Mouse (Mus musculus) ovary, postnatal 10 days (tissue): Measurements from ENCODE around the gene Trim30a.
"Not testable (repeated sequence)": the region's sequence is repeated elsewhere in the genome, so short reads cannot be mapped to it uniquely, and the experiment has no call there.

Experiments
- DNase-seq: peaks from one replicate; pipeline ENCODE4 v3.0.0; 2022; ENCODE audit warnings: low spot score

Gene Trim30a

DNA sequence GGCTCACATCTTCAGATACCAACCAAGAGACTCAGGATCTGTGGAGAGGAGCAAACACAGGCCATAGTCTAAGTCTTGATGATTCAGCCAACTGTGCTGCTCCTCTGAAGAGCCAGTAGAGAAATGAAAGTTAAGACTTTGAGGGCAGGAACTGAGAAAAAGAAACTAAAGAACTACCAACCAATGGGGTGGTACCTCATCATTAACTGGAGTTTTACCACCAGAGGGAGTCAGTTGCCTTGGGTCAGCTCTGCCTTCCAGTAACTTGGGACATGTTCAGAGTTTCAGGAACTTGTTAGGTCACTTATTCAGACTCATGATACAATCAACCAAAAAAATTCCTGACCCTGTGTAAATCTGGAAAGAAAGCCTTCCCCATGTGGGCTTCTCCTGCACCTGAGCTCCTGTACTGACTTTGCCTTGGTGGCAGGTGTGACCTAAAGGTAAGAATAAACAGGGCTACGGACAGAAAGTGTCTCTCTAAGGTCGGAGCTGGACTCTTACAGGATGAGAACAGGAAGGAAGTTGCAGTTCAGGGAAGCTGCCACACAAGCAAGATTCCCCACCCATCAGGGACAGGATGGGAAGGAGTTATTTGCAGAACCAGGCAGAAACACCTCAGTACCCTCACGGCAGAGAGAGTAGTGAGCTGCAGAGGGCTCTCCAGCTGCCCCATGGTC, at the start of gene Trim30a:
Trim30a (minus strand) TSS at position 129 of the 680 bp plus-strand sequence.
- no peak for DNase-seq

GRCm38 (mm10) chr7:104507421-104508065, 42.5 kb upstream of the Trim30a start, which contains the start of gene Trim30d:
Gene Trim30d (minus strand): TSS chr7:104507849.
- not testable (repeated sequence) for DNase-seq

DNA sequence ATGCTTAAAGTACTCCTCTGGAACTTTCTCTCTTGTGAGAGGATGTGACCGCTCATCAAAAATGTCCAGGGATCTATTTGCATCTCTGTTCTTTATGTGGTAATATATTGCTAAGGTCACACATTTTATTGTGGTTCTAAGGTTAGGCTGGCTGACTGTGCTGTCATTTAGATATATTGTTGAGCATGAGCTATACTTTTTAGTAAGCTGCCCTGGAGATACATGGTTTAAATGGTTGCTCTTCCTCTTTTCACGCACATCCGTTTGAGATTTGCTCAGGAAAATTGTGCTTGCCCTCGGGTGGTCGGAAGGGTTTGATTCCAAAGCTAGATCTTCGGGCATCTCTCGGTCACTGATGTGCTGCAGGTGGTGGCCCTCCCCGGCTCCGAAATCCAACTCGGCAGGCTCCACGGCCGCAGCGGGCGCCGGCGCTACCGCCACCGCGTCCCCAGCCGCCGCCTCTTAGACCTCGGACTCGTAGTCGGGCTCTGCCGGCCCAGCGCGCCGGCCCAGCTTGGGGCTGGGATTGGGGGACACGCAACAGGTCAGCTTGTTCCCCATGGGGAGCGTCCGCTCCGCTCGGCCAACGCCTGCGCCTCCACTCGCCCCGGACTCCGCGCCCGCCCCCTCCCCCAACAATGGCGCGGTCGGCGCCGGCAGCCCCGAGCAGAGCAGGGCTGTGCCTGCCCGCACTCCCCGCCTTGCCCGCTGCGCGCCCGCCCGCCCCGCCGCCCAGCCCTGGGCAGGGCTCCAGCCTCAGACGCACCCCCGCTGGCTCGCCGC, 36.8 kb upstream of the Trim30a start:
- DNase-seq = no peak

DNA sequence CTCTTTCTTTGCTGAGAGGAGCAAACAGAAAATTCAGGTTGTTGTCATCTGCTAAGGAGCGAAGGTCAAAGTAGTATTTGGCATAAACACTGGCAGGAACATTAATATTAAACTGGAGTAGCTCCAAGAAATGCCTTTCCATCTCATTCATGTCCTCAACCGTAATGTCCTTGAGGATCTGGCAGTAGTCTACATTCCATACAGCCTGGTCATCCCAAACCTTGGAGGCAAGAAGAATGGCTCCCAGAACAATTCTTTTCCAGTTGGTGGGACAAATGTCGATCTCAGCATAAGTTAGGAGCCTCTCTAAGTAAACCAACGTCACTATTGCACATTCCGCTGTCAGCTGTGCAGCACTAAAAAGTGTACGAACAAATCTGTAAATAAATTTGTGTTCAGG, 36.2 kb upstream of the Trim30a start:
- DNase-seq = not testable (repeated sequence)

GRCm38 (mm10) chr7:104499464-104499863, 34.5 kb upstream of the Trim30a start:
- not testable (repeated sequence) for DNase-seq

- no peak for DNase-seq
These were observed 18.9 kb downstream of the Trim30a start for GRCm38 (mm10) chr7:104445961-104446645.

- DNase-seq = no peak
These were observed 60.5 kb downstream of the Trim30a start for GRCm38 (mm10) chr7:104404460-104404950.

GRCm38 (mm10) chr7:104401140-104401539, 63.9 kb downstream of the Trim30a start:
- DNase-seq = no peak

- DNase-seq = no peak
These were observed 64.3 kb downstream of the Trim30a start, which contains the start of gene Trim30c for GRCm38 (mm10) chr7:104400698-104401097. Gene Trim30c (minus strand): TSS chr7:104400837.

GRCm38 (mm10) chr7:104398492-104398891, 66.5 kb downstream of the Trim30a start:
- no peak for DNase-seq

DNA sequence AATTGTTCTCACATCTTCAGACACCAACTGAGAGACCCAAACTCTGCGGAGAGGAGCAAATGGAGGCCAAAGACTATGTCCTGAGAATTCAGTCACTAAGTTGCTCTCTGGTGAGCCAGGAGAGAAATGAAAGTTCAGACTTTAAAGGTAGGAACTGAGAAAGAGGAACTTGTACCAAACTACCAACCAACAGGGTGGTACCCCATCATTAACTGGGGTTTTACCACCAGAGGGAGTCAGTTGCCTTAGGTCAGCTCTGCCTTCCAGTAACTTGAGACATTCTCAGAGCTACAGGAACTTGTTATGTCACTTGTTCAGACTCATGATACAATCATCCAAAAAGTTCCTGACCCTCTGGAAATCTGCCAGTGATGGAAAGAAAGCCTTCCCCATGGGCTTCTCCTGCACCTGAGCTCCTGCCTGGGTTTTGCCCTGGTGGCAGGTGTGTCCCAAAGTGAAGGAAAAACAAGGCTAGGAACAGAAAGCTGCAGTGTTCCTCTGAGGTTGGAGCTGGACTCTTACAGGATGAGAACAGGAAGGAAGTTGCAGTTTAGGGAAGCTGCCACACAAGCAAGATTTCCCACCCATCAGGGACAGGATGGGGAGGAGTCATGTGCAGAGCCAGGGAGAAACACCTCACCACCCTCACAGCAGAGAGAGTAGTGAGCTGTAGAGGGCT, 95.1 kb downstream of the Trim30a start, which contains the start of gene Trim30b:
Trim30b (minus strand) TSS at position 149 of the 679 bp plus-strand sequence.
- no peak for DNase-seq

DNA sequence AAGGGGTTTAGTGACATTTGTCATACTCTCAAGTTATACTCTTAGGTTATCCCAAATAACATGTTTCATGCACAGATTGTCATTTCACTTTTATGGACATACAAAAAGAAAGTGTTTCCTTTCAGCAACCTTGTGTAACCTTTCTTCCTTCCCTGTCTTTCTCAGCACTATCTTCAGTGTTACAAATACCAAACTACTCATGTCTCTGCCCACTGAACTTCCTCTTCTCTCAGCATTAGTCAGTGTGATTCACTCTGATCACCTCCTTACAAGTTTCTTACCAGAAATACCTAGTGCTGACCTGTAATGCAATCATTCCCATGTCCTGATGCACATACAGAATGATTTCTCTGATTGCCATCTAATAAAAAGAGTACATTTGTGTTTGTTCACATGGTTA, 98.7 kb downstream of the Trim30a start:
- no peak for DNase-seq
